Comparison of ENCODE assay signal across 20 mouse cellular contexts in the genomic region with DNA sequence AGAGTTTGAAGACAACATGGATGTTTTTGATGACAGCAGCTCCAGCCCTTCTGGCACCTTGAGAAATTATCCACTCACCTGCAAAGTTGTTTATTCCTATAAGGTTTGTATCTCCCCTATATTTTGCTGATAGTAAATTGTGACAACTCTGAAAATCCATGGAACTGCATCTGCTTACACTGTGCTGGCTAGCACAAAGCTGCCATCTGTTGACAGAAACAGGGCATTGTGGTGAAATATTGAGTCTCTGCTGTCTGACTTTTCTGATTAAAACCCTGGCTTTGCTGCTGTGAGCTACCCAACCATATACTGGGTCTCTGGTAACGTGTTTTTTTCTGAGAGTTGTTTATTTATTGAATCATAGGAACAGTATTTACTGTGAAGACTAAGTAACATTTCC. TPM values are rescaled to one million over a fixed set of nuclear protein-coding genes. Genes with fewer than 3 reads are reported as not detected.
DNase-seq lines count a peak whose midpoint lies in the region; ATAC-seq and TF ChIP-seq lines count a peak whose summit lies in the region.
"Had no signal": no experiment of that assay in that cellular context is flagged by ENCODE, and none has a peak within 500 bp of the region (broad histone marks: within the 10 kb centered on the region; RNA-seq: fewer than 3 reads in every experiment).

No protein-coding gene starts in this region.

- no peaks in the 10 kb centered on the region for H3K4me1 ChIP-seq in forebrain, postnatal 0 days (ENCODE audit: insufficient read depth)
- H3K4me1 ChIP-seq in forebrain, embryonic 15.5 days, result 0 out of 2 replicates have a peak, but pooled peaks cover 3% of the 10 kb centered on the region
- H3K4me1 ChIP-seq: embryonic facial prominence, embryonic 10.5 days; hindbrain, embryonic 10.5 days had no signal

- no peaks in the 10 kb centered on the region for H3K9me3 ChIP-seq in forebrain, postnatal 0 days (ENCODE audit: low read length)
- H3K9me3 ChIP-seq in forebrain, embryonic 15.5 days, result no peaks in the 10 kb centered on the region
- H3K9me3 ChIP-seq: embryonic facial prominence, embryonic 10.5 days; heart, embryonic 12.5 days; hindbrain, embryonic 10.5 days; lung, embryonic 15.5 days had no signal

- no peak overlapping the region for H3K27ac ChIP-seq in forebrain, postnatal 0 days (ENCODE audit: low read depth, low read length)
- no peak overlapping the region for H3K27ac ChIP-seq in forebrain, embryonic 15.5 days (replicated peaks)
- H3K27ac ChIP-seq in left cerebral cortex, adult 2 months, result no peak overlapping the region
- H3K27ac ChIP-seq: embryonic facial prominence, embryonic 10.5 days; hindbrain, embryonic 10.5 days; lung, embryonic 15.5 days had no signal

- TF ChIP-seq CTCF in forebrain, postnatal 0 days (IDR thresholded peaks at IDR 0.05; ENCODE audit: low read depth), result peak; percentile 56
- peak; percentile 53 for TF ChIP-seq CTCF in left cerebral cortex, adult 2 months (IDR thresholded peaks at IDR 0.05)

- peak; percentile 40; the same call in 1 of the 2 replicates for ATAC-seq in forebrain, postnatal 0 days
- ATAC-seq in forebrain, embryonic 15.5 days (replicated peaks), result no peak
- ATAC-seq: intestine, embryonic 16.5 days had no signal

- intact Hi-C loops in left cerebral cortex, adult 2 months (cut with DNase I), result loop anchor here (5.0 kb wide), 1 partner anchor 209 kb away; no protein-coding TSS in a partner anchor

- no peak overlapping the region for H3K4me3 ChIP-seq in forebrain, postnatal 0 days (ENCODE audit: low read depth, low read length)
- no peak overlapping the region for H3K4me3 ChIP-seq in forebrain, embryonic 15.5 days
- H3K4me3 ChIP-seq in left cerebral cortex, adult 2 months, result no peak overlapping the region
- H3K4me3 ChIP-seq: embryonic facial prominence, embryonic 10.5 days; heart, embryonic 12.5 days; hindbrain, embryonic 10.5 days; lung, embryonic 15.5 days; myocyte had no signal

- H3K9ac ChIP-seq in forebrain, postnatal 0 days, result no peak overlapping the region
- no peak overlapping the region for H3K9ac ChIP-seq in forebrain, embryonic 15.5 days (replicated peaks)
- H3K9ac ChIP-seq: heart, embryonic 12.5 days; lung, embryonic 15.5 days had no signal

- no peaks in the 10 kb centered on the region for H3K27me3 ChIP-seq in forebrain, postnatal 0 days (ENCODE audit: insufficient read depth, low read length)
- H3K27me3 ChIP-seq in forebrain, embryonic 15.5 days, result no peaks in the 10 kb centered on the region
- H3K27me3 ChIP-seq: heart, embryonic 12.5 days; lung, embryonic 15.5 days had no signal

- peaks cover 24% of the 10 kb centered on the region for H3K36me3 ChIP-seq in forebrain, postnatal 0 days (ENCODE audit: insufficient read depth)
- peaks cover 35% of the 10 kb centered on the region for H3K36me3 ChIP-seq in forebrain, embryonic 15.5 days

- DNase-seq in forebrain, postnatal 0 days, result peak; percentile 31
- no peak for DNase-seq in left cerebral cortex, adult 2 months (ENCODE audit: extremely low spot score in 1 of 2, low spot score in 2 of 2)
- DNase-seq in left cerebral cortex, adult 18-20 months (ENCODE audit: low spot score in 2 of 2), result no peak
- DNase-seq in 3T3-L1 (ENCODE audit: low read depth, low spot score) (peak; percentile 27), MN1 (ENCODE audit: low spot score) (no peak)
- peak; percentile 46 for DNase-seq in brain, adult 2 months (ENCODE audit: low read depth, low spot score)
- no peak for DNase-seq in right cerebral cortex, postnatal 10 days (ENCODE audit: low spot score in 2 of 2)
- DNase-seq: adrenal gland, postnatal 14 days; cerebellum, postnatal 14 days; kidney, postnatal 14 days; left cerebral cortex, postnatal 4 days; right cerebral cortex, adult 18-20 months; thymus, postnatal 25 days had no signal

- no peak overlapping the region for H3K4me2 ChIP-seq in forebrain, postnatal 0 days (ENCODE audit: low read depth)
- no peak overlapping the region for H3K4me2 ChIP-seq in forebrain, embryonic 15.5 days (replicated peaks)
- H3K4me2 ChIP-seq: heart, embryonic 12.5 days; lung, embryonic 15.5 days had no signal

- 81% methylated on average over 1 of the region's 1 CpGs for WGBS in forebrain, postnatal 0 days
- WGBS in forebrain, embryonic 15.5 days, result 90% methylated on average over 1 of the region's 1 CpGs

RNA-seq across cellular contexts. Expression of a gene that starts 30.4 kb away (rescaled TPM):
- total RNA-seq in forebrain, postnatal 0 days (2014; rRNA removed), result 35.3 and 51.9 TPM in 2 replicates
- polyA plus RNA-seq in forebrain, postnatal 0 days (2015; fragmentation: Nextera tagmentation; extraction: Ambion mirVana), result 13.9 and 21.6 TPM in 2 replicates
- polyA plus RNA-seq in forebrain, embryonic 15.5 days (2015; fragmentation: Nextera tagmentation; extraction: Ambion mirVana), result 23.4 and 23.7 TPM in 2 replicates
- 10 to 100 TPM; 67.5 to 67.8 TPM for total RNA-seq in left cerebral cortex, adult 2 months (2021)
- 10 to 100 TPM; 59.1 to 62.5 TPM for total RNA-seq in left cerebral cortex, adult 18-20 months (2021)

RNA-seq across cellular contexts. Expression of a gene that starts 45.3 kb away (rescaled TPM):
- 17.3 and 24.5 TPM in 2 replicates for total RNA-seq in forebrain, postnatal 0 days (2014; rRNA removed)
- 11.0 and 12.2 TPM in 2 replicates for polyA plus RNA-seq in forebrain, postnatal 0 days (2015; fragmentation: Nextera tagmentation; extraction: Ambion mirVana)
- 5.8 and 8.0 TPM in 2 replicates for polyA plus RNA-seq in forebrain, embryonic 15.5 days (2015; fragmentation: Nextera tagmentation; extraction: Ambion mirVana)
- total RNA-seq in left cerebral cortex, adult 2 months (2021), result 10 to 100 TPM; 81.7 to 84.3 TPM
- 10 to 100 TPM; 90.2 to 96.6 TPM for total RNA-seq in left cerebral cortex, adult 18-20 months (2021)

Comparison
In these comparisons a context has a peak if more than half of its experiments do, and no peak if none do; other contexts are left out.
1. DNase-seq: peak in forebrain, postnatal 0 days (single experiment), 3T3-L1 (single experiment) and brain, adult 2 months (single experiment); none in left cerebral cortex, adult 2 months (0 of 2), left cerebral cortex, adult 18-20 months (0 of 2), right cerebral cortex, postnatal 10 days (0 of 2) and MN1 (single experiment).